Mouse (Mus musculus): ENCODE measurements around the gene Ece1.

DNA sequence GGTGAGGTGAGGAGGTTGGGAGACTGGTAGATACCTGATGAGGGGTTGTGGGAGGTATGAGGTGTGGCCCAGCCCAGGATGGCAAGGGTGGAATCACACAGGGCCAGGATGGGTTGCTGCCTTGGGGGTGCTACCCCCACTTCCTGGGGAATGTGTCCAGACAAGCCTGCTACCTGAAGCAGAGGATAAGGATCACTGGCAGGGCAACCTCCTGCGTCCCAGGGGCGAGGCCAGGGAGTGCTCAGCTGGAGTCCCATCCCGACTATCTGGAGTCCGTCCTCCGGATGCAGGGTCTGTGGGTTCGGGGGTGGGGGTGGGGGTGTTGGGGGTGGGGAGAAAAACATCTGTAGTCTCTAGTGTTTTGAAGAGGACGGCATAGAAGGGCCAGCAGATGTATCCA lies 40.8 kb downstream of the Ece1 start:
- TF ChIP-seq POLR2A (IDR thresholded peaks at IDR 0.05; ENCODE audit: low read depth, low read length) = no peak
- no peak for TF ChIP-seq CTCF (IDR thresholded peaks at IDR 0.05; ENCODE audit: borderline replicate concordance, insufficient read depth, low read length)

Data from embryonic fibroblast, embryonic 13.5 days (primary cell).